Mouse (Mus musculus) adrenal gland, adult 2 months (tissue): ENCODE measurements around the gene Lrrc10b. TPM values are rescaled to one million over a fixed set of nuclear protein-coding genes. Genes with fewer than 3 reads are reported as not detected.
A peak's percentile ranks its signal among the peaks of the same experiment; 100 is the strongest.

ENCODE experiments used
- DNase-seq: peaks from one replicate; pipeline ENCODE4 v3.0.0; 2021
- long read RNA-seq: library from polyadenylated mRNA; stranded (forward); transcript quantifications from one replicate; pipeline ENCODE4 v2.0.0, GENCODE M21; 2021
- polyA plus RNA-seq: library from polyadenylated mRNA; depleted of rRNA; stranded (reverse); fragments of >200 nt; gene quantifications from 2 replicates; pipeline ENCODE4 v1.2.3, GENCODE M21; 2012; rRNA removed
- total RNA-seq, 2 experiments: library from RNA; stranded (reverse); gene quantifications; 2 replicates each; pipeline ENCODE4 v1.2.3; 2021

Lrrc10b gene
- total RNA-seq (1 to 10 TPM; 3.3 to 5.0 TPM), polyA plus RNA-seq (2.8 and 6.1 TPM in 2 replicates)
- long read RNA-seq, partial matches to known transcripts: 0 of 5 reads
- long read RNA-seq, other reads (novel, unspliced or antisense): 1 of 5 reads

GRCm38 (mm10) chr19:10456752-10457483 lies at the start of gene Lrrc10b:
TSS of gene Lrrc10b (minus strand) at chr19:10457473.
- DNase-seq: peak; percentile 74

GRCm38 (mm10) chr19:10502571-10502970 lies 45.3 kb upstream of the Lrrc10b start:
- DNase-seq: no peak

- no peak for DNase-seq
Measured at GRCm38 (mm10) chr19:10500581-10500980, 43.3 kb upstream of the Lrrc10b start.

- DNase-seq: peak; percentile 62
Measured at GRCm38 (mm10) chr19:10497512-10498160, 40.4 kb upstream of the Lrrc10b start.

DNA sequence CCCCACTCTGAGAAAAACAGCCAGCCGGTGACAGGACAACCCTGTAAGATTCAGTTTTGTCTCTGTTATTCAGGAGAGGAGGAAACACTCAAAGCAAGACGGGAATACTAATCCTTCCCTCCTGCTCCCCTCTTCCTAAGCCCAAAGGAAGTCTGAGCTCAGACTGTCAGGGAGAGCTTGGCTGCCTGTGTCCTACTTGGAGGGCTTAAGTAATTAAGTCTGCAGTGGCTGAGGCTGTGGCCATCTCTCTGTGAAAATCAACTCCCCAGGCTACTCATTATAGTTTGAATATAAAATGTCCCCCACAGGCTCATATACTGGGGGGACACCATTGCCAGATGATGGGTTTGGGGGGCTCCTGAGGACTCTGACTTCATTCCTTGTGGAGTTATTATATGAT lies 39.7 kb upstream of the Lrrc10b start:
- no peak for DNase-seq

DNA sequence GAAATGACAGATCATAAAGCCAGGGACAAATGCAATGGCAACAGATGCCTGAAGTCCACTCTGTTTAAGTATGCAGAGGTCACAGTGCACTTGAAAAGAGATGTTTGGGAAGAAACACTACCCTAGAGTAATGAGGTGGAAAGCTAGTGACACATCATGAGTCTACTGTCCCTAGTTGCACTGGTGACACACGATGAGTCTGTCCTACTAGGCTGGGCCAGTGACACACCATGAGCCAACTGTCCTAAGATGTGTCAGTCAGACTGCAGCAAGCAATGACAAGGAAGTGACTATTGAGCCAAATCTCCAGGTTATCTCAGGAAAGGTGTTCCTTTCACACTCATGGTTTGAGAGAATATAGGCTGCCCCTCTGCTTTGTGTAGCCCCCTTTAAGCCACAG lies 38.4 kb upstream of the Lrrc10b start:
- peak; percentile 69 for DNase-seq

- DNase-seq: peak; percentile 62
Measured at GRCm38 (mm10) chr19:10486264-10486738, 29.0 kb upstream of the Lrrc10b start.

DNA sequence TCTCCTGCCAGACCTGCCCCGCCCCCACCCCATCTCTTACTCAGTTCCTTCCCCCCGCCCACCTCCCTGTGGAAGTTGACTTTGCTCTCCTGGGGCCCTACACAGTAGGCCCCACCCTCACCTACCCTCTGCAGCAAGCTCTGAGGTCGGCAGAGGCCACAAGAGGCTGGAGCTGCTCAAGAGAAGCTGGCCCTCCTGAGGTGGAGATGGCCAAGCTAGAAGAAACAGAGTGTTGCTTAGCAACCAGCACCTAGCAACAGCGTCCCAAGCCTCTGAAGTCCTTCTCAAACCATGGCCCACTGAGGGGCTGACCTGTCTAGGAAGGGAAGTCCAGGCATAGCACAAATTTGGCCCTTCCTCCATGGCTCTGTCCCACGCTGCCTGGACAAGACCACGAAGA lies 25.4 kb upstream of the Lrrc10b start, which contains the start of gene Ppp1r32:
Ppp1r32 (minus strand) TSS at position 226 of the 400 bp plus-strand sequence.
- DNase-seq: no peak

DNA sequence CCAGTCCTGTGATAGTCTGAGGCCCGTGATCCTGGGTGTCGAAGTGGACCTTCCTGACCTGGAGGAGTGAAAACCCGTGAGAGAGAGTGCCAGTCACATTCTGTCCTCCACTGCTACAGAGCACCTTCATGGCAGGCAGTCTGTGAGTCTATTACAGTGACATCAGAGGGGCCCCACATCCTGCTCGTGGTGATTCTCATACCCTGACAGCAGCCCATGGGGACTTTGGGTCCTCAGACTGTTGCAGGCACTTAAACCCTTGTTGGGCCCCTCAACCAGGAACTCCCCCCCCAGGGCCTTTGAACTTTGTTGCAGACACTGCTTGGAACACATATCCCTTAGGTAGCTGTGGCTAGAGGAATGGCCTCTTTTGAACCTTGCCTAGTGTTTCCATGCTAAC lies 22.3 kb upstream of the Lrrc10b start:
- DNase-seq: no peak

DNA sequence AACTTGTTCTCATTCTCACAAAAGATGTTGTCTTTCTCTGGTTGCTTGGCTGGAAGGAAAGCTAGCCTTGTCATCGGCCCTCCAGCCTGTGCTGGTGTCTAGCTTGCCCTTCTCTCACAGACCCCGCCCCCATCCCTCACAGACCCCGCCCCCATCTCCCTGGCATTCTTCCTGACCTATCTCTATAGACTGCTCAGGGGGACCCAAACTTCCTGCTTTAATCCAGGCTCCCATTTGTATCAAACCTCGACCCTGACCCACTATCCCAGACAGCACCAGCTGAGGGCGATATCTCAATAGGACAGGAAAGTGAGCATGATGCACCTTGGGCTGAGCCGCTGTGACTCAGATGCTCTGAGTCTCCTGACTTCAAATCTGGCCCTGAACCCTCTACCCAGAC lies 16.5 kb upstream of the Lrrc10b start:
- no peak for DNase-seq

- no peak for DNase-seq
Measured at GRCm38 (mm10) chr19:10472958-10473357, 15.7 kb upstream of the Lrrc10b start.

DNA sequence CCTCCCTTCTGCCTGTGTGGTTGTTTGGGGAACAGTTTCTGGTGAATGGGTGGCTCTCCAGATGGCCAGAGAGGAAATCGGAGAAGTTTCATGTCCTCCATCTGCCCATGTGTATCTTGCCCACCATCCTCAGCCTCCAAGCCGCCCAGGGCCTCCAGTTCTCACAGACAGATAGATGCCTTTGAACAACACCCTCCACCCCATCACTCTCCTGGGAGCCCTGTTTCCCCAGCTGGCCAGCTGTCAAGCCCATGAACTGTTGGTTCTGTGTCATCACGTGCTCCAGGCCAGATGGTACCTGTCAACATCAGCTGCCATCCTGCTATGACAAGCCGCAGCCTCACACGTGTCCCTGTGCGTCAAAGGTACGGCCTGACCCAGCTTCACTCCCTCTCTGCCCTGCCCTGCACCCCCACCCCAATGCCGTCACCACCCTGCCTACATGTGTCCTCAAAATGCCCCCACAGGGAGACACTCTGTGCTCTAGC lies 11.9 kb upstream of the Lrrc10b start:
- DNase-seq: peak; percentile 24

DNA sequence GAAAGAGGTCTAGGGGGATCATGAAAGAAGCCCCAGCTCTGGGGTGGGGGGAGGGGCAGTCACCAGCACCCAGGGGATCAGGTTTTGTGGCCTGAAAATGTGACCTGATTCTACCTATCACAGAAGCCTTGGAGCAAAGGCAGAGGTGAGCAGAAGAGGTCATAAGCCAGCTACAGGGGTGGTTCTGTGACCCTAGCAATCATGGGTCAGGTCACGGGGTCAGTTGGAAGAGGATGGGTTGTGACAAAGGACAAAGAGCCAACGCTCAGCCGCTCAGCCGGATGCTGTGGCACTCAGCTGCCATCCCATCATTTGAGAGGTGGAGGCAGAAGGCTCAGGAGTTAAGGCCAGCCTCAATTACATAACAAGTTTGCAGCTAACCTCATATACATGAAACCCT lies 7.2 kb upstream of the Lrrc10b start:
- DNase-seq: no peak

- DNase-seq: no peak
Measured at GRCm38 (mm10) chr19:10461584-10461983, 4.3 kb upstream of the Lrrc10b start.

GRCm38 (mm10) chr19:10459907-10460306 lies 2.6 kb upstream of the Lrrc10b start:
- no peak for DNase-seq

DNA sequence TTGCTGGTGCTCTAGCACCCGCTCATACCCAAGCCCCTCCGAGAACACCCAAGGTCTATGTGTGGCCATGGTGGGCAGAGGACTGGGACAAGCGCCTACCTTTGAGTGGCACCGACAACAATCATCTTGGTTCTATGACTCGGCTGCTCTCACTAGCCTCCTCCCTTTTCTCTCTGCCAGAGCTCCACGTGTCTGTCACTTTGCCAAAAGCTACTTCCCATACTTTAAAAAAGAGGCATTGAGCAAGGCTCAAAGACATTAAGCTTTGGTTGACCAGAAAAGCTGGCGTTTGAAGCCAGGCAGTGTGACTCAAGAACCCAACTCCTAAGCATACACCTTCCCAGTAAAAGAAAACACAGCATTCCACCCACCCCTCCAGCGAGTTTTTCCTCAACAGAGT lies 823 bp upstream of the Lrrc10b start:
- DNase-seq: peak; percentile 64

- peak; percentile 81 for DNase-seq
Measured at GRCm38 (mm10) chr19:10457484-10457800, 169 bp upstream of the Lrrc10b start.

- DNase-seq: no peak
Measured at GRCm38 (mm10) chr19:10455437-10455806, 1.9 kb downstream of the Lrrc10b start.

DNA sequence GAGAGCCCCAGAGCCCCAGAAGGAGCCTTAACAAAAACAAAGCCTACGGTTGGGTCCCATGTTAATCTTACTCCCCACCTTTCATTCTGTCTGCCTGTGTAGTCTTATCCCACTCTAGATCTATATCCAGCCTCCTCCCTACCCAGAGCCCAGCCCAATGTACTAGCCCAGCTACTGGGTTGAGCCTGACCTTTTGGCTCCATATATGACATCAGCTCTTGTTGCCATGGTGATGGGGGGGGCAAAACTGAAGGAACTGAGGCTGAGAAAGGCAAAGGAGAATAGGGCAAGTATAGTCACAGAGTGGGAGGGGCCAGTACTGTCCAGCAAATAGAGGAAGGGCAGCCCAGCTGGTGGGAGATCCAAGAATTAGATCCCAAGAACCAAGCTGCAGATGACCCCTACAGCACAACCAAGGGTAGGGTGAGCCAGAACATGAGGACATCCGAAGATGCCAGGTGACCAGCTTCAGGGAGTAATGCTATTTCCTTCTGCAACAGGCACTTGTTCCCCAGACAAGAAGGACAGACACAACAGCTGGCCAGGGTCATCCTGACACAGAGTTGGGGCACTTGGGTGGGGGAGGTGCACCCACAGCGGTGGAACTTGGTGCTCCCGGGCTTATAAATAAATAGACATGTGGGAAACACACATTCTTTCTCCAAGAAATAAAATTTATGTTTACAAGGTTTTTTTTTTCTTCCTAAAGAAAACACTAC lies 2.4 kb downstream of the Lrrc10b start:
- no peak for DNase-seq

DNA sequence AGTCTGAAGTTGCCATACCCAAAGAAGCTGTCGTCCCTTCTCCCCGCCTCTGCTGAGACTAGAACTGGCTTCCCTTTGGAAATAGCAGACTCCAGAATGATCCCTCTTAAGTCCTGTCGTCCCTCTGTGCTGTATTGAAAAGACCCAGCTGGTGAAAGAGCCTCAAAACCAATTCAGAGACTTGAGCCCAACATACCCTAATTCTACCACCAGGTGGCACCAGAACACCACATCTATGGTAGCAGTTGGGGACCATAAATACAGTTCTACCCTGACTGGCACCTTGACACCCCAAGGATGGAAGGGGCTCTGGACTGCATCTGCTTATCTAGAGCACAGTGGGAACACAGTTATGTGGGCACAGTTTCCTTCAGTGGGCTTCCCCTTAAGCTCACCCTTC lies 7.6 kb downstream of the Lrrc10b start:
- DNase-seq: peak; percentile 61

GRCm38 (mm10) chr19:10449190-10449589 lies 8.1 kb downstream of the Lrrc10b start:
- DNase-seq: no peak

DNA sequence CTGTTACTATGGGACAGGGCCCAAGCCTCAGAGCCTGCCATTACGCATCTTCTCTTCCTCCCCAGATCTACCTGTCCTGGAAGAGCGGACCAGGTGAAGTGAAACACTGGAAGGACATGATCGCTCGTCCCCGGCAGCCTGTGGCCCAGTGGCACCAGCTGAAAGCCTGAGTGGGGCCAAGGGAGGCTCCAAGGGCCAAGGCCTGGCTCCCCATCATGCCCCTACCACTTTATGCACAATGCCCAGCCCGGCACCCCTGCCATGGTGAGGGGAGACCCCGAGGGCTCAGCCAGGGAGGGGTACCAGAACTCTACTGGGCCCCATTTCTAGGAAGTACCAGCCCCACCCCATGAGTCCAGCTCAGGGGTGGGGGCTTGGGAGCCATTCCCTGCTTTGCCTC lies 9.0 kb downstream of the Lrrc10b start:
- DNase-seq: no peak
